Mouse (Mus musculus) lung, postnatal 0 days (tissue): ENCODE results near the gene Iqce.

Experiments used
- CTCF ChIP-seq: IDR thresholded peaks from 2 replicates; pipeline ENCODE4 v1.5.1; 2016; ENCODE audit warnings: antibody characterized with exemption, mild to moderate bottlenecking
- EP300 ChIP-seq: IDR thresholded peaks from 2 replicates; pipeline ENCODE4 v1.6.1; 2016; ENCODE audit warnings: antibody characterized with exemption, mild to moderate bottlenecking, control low read depth

- TF ChIP-seq EP300: no peak
- no peak for TF ChIP-seq CTCF
Observed at GRCm38 (mm10) chr5:140680950-140681349, 21.2 kb downstream of the Iqce start.
